Mouse (Mus musculus) intestine, postnatal 0 days (tissue): ENCODE measurements around the gene Vps37c. TPM values are rescaled to one million over a fixed set of nuclear protein-coding genes. Genes with fewer than 3 reads are reported as not detected.

Experiments
- ATAC-seq: fragments of 200-750 bp; cut with Nextera tagmentation; 2 replicates; pipeline ENCODE4 v1.8.0; 2017; ENCODE audit warnings: mild to moderate bottlenecking, moderate TSS enrichment, moderate library complexity
- H3K27ac ChIP-seq: fragments of 300-500 bp; sonication (generic); 2 replicates; pipeline ENCODE4 v1.5.1; 2014; ENCODE audit warnings: mild to moderate bottlenecking, low read depth, low read length, moderate library complexity
- H3K27me3 ChIP-seq: fragments of 300-500 bp; sonication (generic); replicated peaks from 2 replicates; pipeline ENCODE4 v1.6.1; 2014; ENCODE audit warnings: low read length, mixed read lengths; ENCODE audit not compliant: control insufficient read depth, insufficient read depth
- H3K36me3 ChIP-seq: fragments of 300-500 bp; sonication (generic); 2 replicates; pipeline ENCODE4 v1.6.1; 2014; ENCODE audit warnings: mild to moderate bottlenecking, moderate library complexity; ENCODE audit not compliant: control insufficient read depth, insufficient read depth
- H3K4me1 ChIP-seq: fragments of 300-500 bp; sonication (generic); replicated peaks from 2 replicates; pipeline ENCODE4 v1.6.1; 2014; ENCODE audit warnings: antibody characterized with exemption, low read length, mixed read lengths; ENCODE audit not compliant: control insufficient read depth, insufficient read depth
- H3K4me2 ChIP-seq: fragments of 300-500 bp; sonication (generic); replicated peaks from 2 replicates; pipeline ENCODE4 v1.6.1; 2014; ENCODE audit warnings: low read depth, mild to moderate bottlenecking, moderate library complexity
- H3K4me3 ChIP-seq: fragments of 300-500 bp; sonication (generic); 2 replicates; pipeline ENCODE4 v1.5.1; 2014; ENCODE audit warnings: low read depth, low read length
- H3K9ac ChIP-seq: fragments of 300-500 bp; sonication (generic); 2 replicates; pipeline ENCODE4 v1.6.1; 2014; ENCODE audit warnings: mild to moderate bottlenecking, low read depth, low read length
- H3K9me3 ChIP-seq: fragments of 300-500 bp; sonication (generic); 2 replicates; pipeline ENCODE4 v1.6.1; 2016; ENCODE audit warnings: mixed run types; ENCODE audit not compliant: control insufficient read depth
- CTCF ChIP-seq: sonication (generic); IDR thresholded peaks from 2 replicates; pipeline ENCODE4 v1.5.1; 2016; ENCODE audit warnings: low read depth, mild to moderate bottlenecking, control low read depth, antibody characterized with exemption, moderate library complexity
- WGBS: fragments of 180-500 bp; shearing (Covaris S2); extraction: QIAGEN DNeasy Blood & Tissue Kit; methylation state at CpG from one replicate; pipeline ENCODE4 v1.1.7; 2014; 5-methylcytosine and 5-hydroxymethylcytosine counted together
- polyA plus RNA-seq: library from polyadenylated mRNA; unstranded; fragments of >200 nt; fragmentation: Nextera tagmentation; extraction: Ambion mirVana; gene quantifications from 2 replicates; pipeline ENCODE4 v1.2.1, GENCODE M21; 2015

Vps37c gene
- polyA plus RNA-seq, 1 experiment from 2014 or later: 32.2 TPM

- Histone ChIP-seq H3K4me1 (peaks cover 4% of the 10 kb centered on the region; the same call in 1 of the 2 replicates), H3K9me3 (no peaks in the 10 kb centered on the region), H3K4me2 (peak overlapping the region; percentile 9; the same call in 1 of the 2 replicates), H3K4me3 (no peak overlapping the region), H3K36me3 (no peaks in the 10 kb centered on the region), H3K27me3 (no peaks in the 10 kb centered on the region), H3K9ac (no peak overlapping the region), H3K27ac (peak overlapping the region; percentile 82)
- TF ChIP-seq CTCF: no peak
- ATAC-seq: peak; percentile 74
- WGBS: 33% methylated on average over 5 of the region's 5 CpGs
Measured at GRCm38 (mm10) chr19:10657742-10658141, 30.8 kb upstream of the Vps37c start.

GRCm38 (mm10) chr19:10658406-10658805 is 30.1 kb upstream of the Vps37c start:
- 44% methylated on average over 2 of the region's 2 CpGs for WGBS
- Histone ChIP-seq H3K4me3 (no peak overlapping the region), H3K9me3 (no peaks in the 10 kb centered on the region)

GRCm38 (mm10) chr19:10661373-10661772 is 27.2 kb upstream of the Vps37c start:
- Histone ChIP-seq H3K9me3 (no peaks in the 10 kb centered on the region), H3K36me3 (no peaks in the 10 kb centered on the region), H3K27me3 (no peaks in the 10 kb centered on the region), H3K4me1 (peaks cover 4% of the 10 kb centered on the region; the same call in 1 of the 2 replicates), H3K4me2 (no peak overlapping the region), H3K9ac (no peak overlapping the region), H3K27ac (no peak overlapping the region), H3K4me3 (no peak overlapping the region)
- 81% methylated on average over 5 of the region's 5 CpGs for WGBS
- no peak for TF ChIP-seq CTCF
- no peak for ATAC-seq

More at GRCm38 (mm10) chr19:10658406-10658805, 30.1 kb upstream of the Vps37c start:
- no peak for ATAC-seq
- Histone ChIP-seq H3K4me2 (no peak overlapping the region), H3K4me1 (peaks cover 4% of the 10 kb centered on the region; the same call in 1 of the 2 replicates), H3K36me3 (no peaks in the 10 kb centered on the region), H3K27ac (peak overlapping the region; percentile 82), H3K27me3 (no peaks in the 10 kb centered on the region), H3K9ac (no peak overlapping the region)
- TF ChIP-seq CTCF: no peak

DNA sequence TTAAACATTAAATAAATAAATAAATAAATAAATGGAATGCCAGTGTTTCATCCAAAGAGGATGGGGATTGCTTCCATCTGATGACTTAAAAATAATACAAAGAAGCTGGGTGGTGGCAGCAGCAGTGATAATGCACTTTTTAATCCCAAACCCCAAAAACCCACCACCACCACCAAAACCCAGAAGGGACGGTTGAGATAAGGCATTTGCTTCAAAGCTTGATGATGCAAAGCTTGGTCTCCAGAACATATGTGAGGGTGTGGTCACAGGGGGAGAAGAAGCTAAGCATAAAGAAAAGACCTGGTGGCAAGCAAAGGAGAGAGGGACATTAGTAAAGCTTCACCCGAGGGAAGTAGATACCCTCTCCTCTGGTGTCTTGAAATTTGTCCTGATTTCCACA is 26.6 kb upstream of the Vps37c start:
- no peak for ATAC-seq
- Histone ChIP-seq H3K27ac (no peak overlapping the region), H3K36me3 (no peaks in the 10 kb centered on the region), H3K4me2 (no peak overlapping the region), H3K9me3 (no peaks in the 10 kb centered on the region), H3K4me1 (peaks cover 4% of the 10 kb centered on the region; the same call in 1 of the 2 replicates), H3K9ac (no peak overlapping the region), H3K27me3 (no peaks in the 10 kb centered on the region), H3K4me3 (no peak overlapping the region)
- 92% methylated on average over 2 of the region's 2 CpGs for WGBS
- no peak for TF ChIP-seq CTCF

DNA sequence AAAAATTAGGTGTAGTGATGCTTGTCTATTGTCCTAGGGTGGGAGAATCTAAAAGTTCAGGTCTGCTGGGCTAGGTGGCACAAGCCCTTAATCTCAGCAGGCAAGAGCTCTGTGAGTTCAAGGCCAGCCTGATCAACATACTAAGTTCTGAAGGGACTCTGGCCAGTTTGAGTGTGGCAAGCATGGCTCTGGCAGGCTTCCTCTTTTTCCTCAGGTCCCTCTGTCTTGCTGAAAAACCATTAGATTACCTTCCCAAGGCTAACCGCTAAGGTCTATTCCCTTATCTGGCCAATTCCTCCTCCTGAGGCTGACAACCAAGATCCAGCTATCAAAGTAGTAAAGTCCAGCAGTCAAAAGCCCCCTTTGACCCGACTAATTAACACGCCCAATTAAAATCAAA is 25.9 kb upstream of the Vps37c start:
- Histone ChIP-seq H3K36me3 (no peaks in the 10 kb centered on the region), H3K4me1 (peaks cover 4% of the 10 kb centered on the region; the same call in 1 of the 2 replicates), H3K27me3 (no peaks in the 10 kb centered on the region), H3K27ac (no peak overlapping the region), H3K9me3 (no peaks in the 10 kb centered on the region), H3K4me2 (no peak overlapping the region), H3K9ac (no peak overlapping the region), H3K4me3 (no peak overlapping the region)
- 52% methylated on average over 3 of the region's 3 CpGs for WGBS
- no peak for TF ChIP-seq CTCF
- ATAC-seq: no peak

GRCm38 (mm10) chr19:10665093-10665492 is 23.4 kb upstream of the Vps37c start:
- ATAC-seq: no peak
- no peak overlapping the region for H3K4me3 ChIP-seq
- TF ChIP-seq CTCF: no peak
- H3K9me3 ChIP-seq: no peaks in the 10 kb centered on the region
- H3K27ac ChIP-seq: no peak overlapping the region
- H3K27me3 ChIP-seq: no peaks in the 10 kb centered on the region
- WGBS: 54% methylated on average over 3 of the region's 3 CpGs
- no peak overlapping the region for H3K9ac ChIP-seq
- no peaks in the 10 kb centered on the region for H3K4me1 ChIP-seq
- no peaks in the 10 kb centered on the region for H3K36me3 ChIP-seq
- no peak overlapping the region for H3K4me2 ChIP-seq

DNA sequence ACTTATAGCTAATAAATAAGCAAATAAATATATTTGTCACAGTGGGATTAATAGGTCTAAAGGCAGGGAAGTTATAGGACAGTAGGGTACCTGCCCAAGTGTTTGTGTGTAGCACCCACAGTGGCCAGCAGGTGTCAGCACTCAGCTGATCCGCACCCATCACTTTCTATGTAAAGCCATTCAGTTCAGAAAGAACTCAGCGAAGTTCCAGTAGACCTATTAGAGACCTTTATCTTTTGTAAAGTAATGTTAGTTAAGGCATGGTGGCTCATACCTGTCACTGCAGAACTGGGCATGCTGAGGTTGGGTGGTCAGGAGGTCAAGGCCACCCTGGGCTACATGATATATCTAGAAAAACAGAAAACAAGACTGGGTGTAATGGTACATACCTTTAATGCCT is 23.0 kb upstream of the Vps37c start:
- no peak overlapping the region for H3K4me3 ChIP-seq
- 12% methylated on average over 2 of the region's 2 CpGs for WGBS
- no peak overlapping the region for H3K4me2 ChIP-seq
- peak; percentile 91 for TF ChIP-seq CTCF
- ATAC-seq: peak; percentile 46; the same call in 1 of the 2 replicates
- no peaks in the 10 kb centered on the region for H3K27me3 ChIP-seq
- H3K4me1 ChIP-seq: no peaks in the 10 kb centered on the region
- H3K9me3 ChIP-seq: no peaks in the 10 kb centered on the region
- H3K36me3 ChIP-seq: no peaks in the 10 kb centered on the region
- no peak overlapping the region for H3K9ac ChIP-seq
- H3K27ac ChIP-seq: no peak overlapping the region
